Mouse (Mus musculus) neural tube, embryonic 15.5 days (tissue): ENCODE data around the gene Gm36210. TPM values are rescaled to one million over a fixed set of nuclear protein-coding genes. Genes with fewer than 3 reads are reported as not detected.

Experiments used
- ATAC-seq: fragments of 200-750 bp; cut with Nextera tagmentation; 2 replicates; pipeline ENCODE4 v1.8.0; 2017; ENCODE audit warnings: mild to moderate bottlenecking, moderate TSS enrichment, moderate library complexity; ENCODE audit not compliant: low FRiP score
- H3K27ac ChIP-seq: fragments of 300-500 bp; sonication (generic); replicated peaks from 2 replicates; pipeline ENCODE4 v1.5.1; 2015; ENCODE audit warnings: mild to moderate bottlenecking, inconsistent platforms
- H3K27me3 ChIP-seq: fragments of 300-500 bp; sonication (generic); replicated peaks from 2 replicates; pipeline ENCODE4 v1.6.1; 2015; ENCODE audit warnings: inconsistent platforms
- H3K36me3 ChIP-seq: fragments of 300-500 bp; sonication (generic); 2 replicates; pipeline ENCODE4 v1.6.1; 2015; ENCODE audit warnings: inconsistent platforms
- H3K4me1 ChIP-seq: fragments of 300-500 bp; sonication (generic); 2 replicates; pipeline ENCODE4 v1.6.1; 2015; ENCODE audit warnings: inconsistent platforms
- H3K4me2 ChIP-seq: fragments of 300-500 bp; sonication (generic); 2 replicates; pipeline ENCODE4 v1.6.1; 2015; ENCODE audit warnings: inconsistent platforms, mild to moderate bottlenecking, moderate library complexity
- H3K4me3 ChIP-seq: fragments of 300-500 bp; sonication (generic); replicated peaks from 2 replicates; pipeline ENCODE4 v1.5.1; 2015; ENCODE audit warnings: mild to moderate bottlenecking, inconsistent platforms
- H3K9ac ChIP-seq: fragments of 300-500 bp; sonication (generic); replicated peaks from 2 replicates; pipeline ENCODE4 v1.6.1; 2015; ENCODE audit warnings: mild to moderate bottlenecking, inconsistent platforms
- H3K9me3 ChIP-seq: fragments of 300-500 bp; sonication (generic); replicated peaks from 2 replicates; pipeline ENCODE4 v1.6.1; 2016; ENCODE audit warnings: inconsistent platforms
- whole genome bisulfite sequencing: fragments of 180-500 bp; shearing (Covaris S2); methylation state at CpG from one replicate; pipeline ENCODE4 v1.1.7; 2015; ENCODE audit warnings: mixed read lengths; 5-methylcytosine and 5-hydroxymethylcytosine counted together
- polyA plus RNA-seq: library from polyadenylated mRNA; unstranded; fragments of >200 nt; fragmentation: Nextera tagmentation; extraction: Ambion mirVana; gene quantifications from 2 replicates; pipeline ENCODE4 v1.2.1, GENCODE M21; 2015

Gm36210 gene
- polyA plus RNA-seq, result 0.23 and 0.37 TPM in 2 replicates

GRCm38 (mm10) chr7:4906466-4906950 is at the start of gene Gm36210:
Gene Gm36210 (minus strand): TSS chr7:4906516.
- H3K4me3 ChIP-seq, result no peak within 1 kb of the TSS
- H3K9me3 ChIP-seq, result no peaks in the 10 kb centered on the region
- no peaks in the 10 kb centered on the region for H3K4me1 ChIP-seq
- no peak within 1 kb of the TSS for H3K4me2 ChIP-seq
- no peak for ATAC-seq
- H3K27ac ChIP-seq, result no peak within 1 kb of the TSS
- H3K36me3 ChIP-seq, result no peaks in the 10 kb centered on the region
- WGBS, result 29% methylated on average over 10 of the region's 10 CpGs
- no peak within 1 kb of the TSS for H3K9ac ChIP-seq
- H3K27me3 ChIP-seq, result no peaks in the 10 kb centered on the region

GRCm38 (mm10) chr7:4953815-4954445 is 47.6 kb upstream of the Gm36210 start:
- no peak overlapping the region for H3K9ac ChIP-seq
- no peaks in the 10 kb centered on the region for H3K4me1 ChIP-seq
- H3K9me3 ChIP-seq, result no peaks in the 10 kb centered on the region
- 34% methylated on average over 10 of the region's 10 CpGs for WGBS
- no peak overlapping the region for H3K4me2 ChIP-seq
- no peak overlapping the region for H3K27ac ChIP-seq
- H3K4me3 ChIP-seq, result no peak overlapping the region
- no peaks in the 10 kb centered on the region for H3K36me3 ChIP-seq
- no peak for ATAC-seq
- no peaks in the 10 kb centered on the region for H3K27me3 ChIP-seq

- no peaks in the 10 kb centered on the region for H3K27me3 ChIP-seq
- H3K4me1 ChIP-seq, result no peaks in the 10 kb centered on the region
- no peak overlapping the region for H3K27ac ChIP-seq
- no peaks in the 10 kb centered on the region for H3K9me3 ChIP-seq
- no peak overlapping the region for H3K9ac ChIP-seq
- no peak overlapping the region for H3K4me3 ChIP-seq
- no peak overlapping the region for H3K4me2 ChIP-seq
- 90% methylated on average over 19 of the region's 19 CpGs for WGBS
- ATAC-seq, result no peak
- no peaks in the 10 kb centered on the region for H3K36me3 ChIP-seq
Observed at GRCm38 (mm10) chr7:4950561-4951342, 44.4 kb upstream of the Gm36210 start.

- Histone ChIP-seq H3K4me2 (no peak overlapping the region), H3K36me3 (no peaks in the 10 kb centered on the region), H3K27me3 (no peaks in the 10 kb centered on the region), H3K4me3 (no peak overlapping the region), H3K4me1 (peaks cover 3% of the 10 kb centered on the region; the same call in 1 of the 2 replicates), H3K9ac (no peak overlapping the region), H3K9me3 (no peaks in the 10 kb centered on the region), H3K27ac (no peak overlapping the region)
- 90% methylated on average over 6 of the region's 6 CpGs for WGBS
- no peak for ATAC-seq
Observed at GRCm38 (mm10) chr7:4948386-4948785, 42.1 kb upstream of the Gm36210 start.

GRCm38 (mm10) chr7:4947855-4948254 is 41.5 kb upstream of the Gm36210 start:
- no peaks in the 10 kb centered on the region for H3K9me3 ChIP-seq
- H3K9ac ChIP-seq, result no peak overlapping the region
- no peak overlapping the region for H3K27ac ChIP-seq
- H3K4me3 ChIP-seq, result no peak overlapping the region
- H3K27me3 ChIP-seq, result no peaks in the 10 kb centered on the region
- WGBS, result 61% methylated on average over 2 of the region's 2 CpGs
- H3K4me1 ChIP-seq, result peaks cover 6% of the 10 kb centered on the region; the same call in 1 of the 2 replicates
- ATAC-seq, result no peak
- H3K36me3 ChIP-seq, result no peaks in the 10 kb centered on the region
- H3K4me2 ChIP-seq, result no peak overlapping the region

GRCm38 (mm10) chr7:4943223-4943815 is 37.0 kb upstream of the Gm36210 start:
- Histone ChIP-seq H3K36me3 (no peaks in the 10 kb centered on the region), H3K9ac (0 out of 2 replicates have a peak overlapping the region, but pooled peaks have one; percentile 20), H3K9me3 (no peaks in the 10 kb centered on the region), H3K4me2 (peak overlapping the region; percentile 57), H3K27me3 (no peaks in the 10 kb centered on the region), H3K27ac (no peak overlapping the region), H3K4me1 (peaks cover 6% of the 10 kb centered on the region; the same call in 1 of the 2 replicates), H3K4me3 (peak overlapping the region; percentile 37)
- peak; percentile 76 for ATAC-seq
- 22% methylated on average over 15 of the region's 15 CpGs for WGBS

- no peaks in the 10 kb centered on the region for H3K9me3 ChIP-seq
- no peak overlapping the region for H3K27ac ChIP-seq
- no peak for ATAC-seq
- no peak overlapping the region for H3K9ac ChIP-seq
- 56% methylated on average over 5 of the region's 5 CpGs for WGBS
- no peak overlapping the region for H3K4me2 ChIP-seq
- H3K36me3 ChIP-seq, result no peaks in the 10 kb centered on the region
- H3K4me1 ChIP-seq, result peaks cover 6% of the 10 kb centered on the region; the same call in 1 of the 2 replicates
- no peaks in the 10 kb centered on the region for H3K27me3 ChIP-seq
- no peak overlapping the region for H3K4me3 ChIP-seq
Observed at GRCm38 (mm10) chr7:4942673-4943072, 36.4 kb upstream of the Gm36210 start.

GRCm38 (mm10) chr7:4940068-4940479 is 33.8 kb upstream of the Gm36210 start:
- H3K27me3 ChIP-seq, result no peaks in the 10 kb centered on the region
- H3K9me3 ChIP-seq, result no peaks in the 10 kb centered on the region
- peaks cover 6% of the 10 kb centered on the region; the same call in 1 of the 2 replicates for H3K4me1 ChIP-seq
- WGBS, result 16% methylated on average over 9 of the region's 9 CpGs
- H3K36me3 ChIP-seq, result no peaks in the 10 kb centered on the region
- no peak overlapping the region for H3K4me2 ChIP-seq
- no peak overlapping the region for H3K27ac ChIP-seq
- H3K9ac ChIP-seq, result no peak overlapping the region
- ATAC-seq, result peak; percentile 64
- no peak overlapping the region for H3K4me3 ChIP-seq

GRCm38 (mm10) chr7:4938456-4938855 is 32.1 kb upstream of the Gm36210 start:
- H3K9ac ChIP-seq, result no peak overlapping the region
- no peaks in the 10 kb centered on the region for H3K27me3 ChIP-seq
- ATAC-seq, result no peak
- H3K4me1 ChIP-seq, result peaks cover 4% of the 10 kb centered on the region; the same call in 1 of the 2 replicates
- no peak overlapping the region for H3K4me2 ChIP-seq
- WGBS, result 36% methylated on average over 2 of the region's 2 CpGs
- H3K36me3 ChIP-seq, result no peaks in the 10 kb centered on the region
- no peak overlapping the region for H3K27ac ChIP-seq
- H3K4me3 ChIP-seq, result no peak overlapping the region
- no peaks in the 10 kb centered on the region for H3K9me3 ChIP-seq

GRCm38 (mm10) chr7:4937392-4937791 is 31.1 kb upstream of the Gm36210 start:
- ATAC-seq, result no peak
- H3K27ac ChIP-seq, result no peak overlapping the region
- no peaks in the 10 kb centered on the region for H3K4me1 ChIP-seq
- H3K4me2 ChIP-seq, result no peak overlapping the region
- no peaks in the 10 kb centered on the region for H3K36me3 ChIP-seq
- no peak overlapping the region for H3K9ac ChIP-seq
- no peaks in the 10 kb centered on the region for H3K27me3 ChIP-seq
- WGBS, result 79% methylated on average over 11 of the region's 11 CpGs
- no peak overlapping the region for H3K4me3 ChIP-seq
- no peaks in the 10 kb centered on the region for H3K9me3 ChIP-seq

GRCm38 (mm10) chr7:4936832-4937231 is 30.5 kb upstream of the Gm36210 start:
- H3K9ac ChIP-seq, result no peak overlapping the region
- ATAC-seq, result no peak
- no peaks in the 10 kb centered on the region for H3K27me3 ChIP-seq
- H3K9me3 ChIP-seq, result no peaks in the 10 kb centered on the region
- no peaks in the 10 kb centered on the region for H3K4me1 ChIP-seq
- 81% methylated on average over 10 of the region's 10 CpGs for WGBS
- H3K36me3 ChIP-seq, result no peaks in the 10 kb centered on the region
- no peak overlapping the region for H3K27ac ChIP-seq
- H3K4me2 ChIP-seq, result no peak overlapping the region
- H3K4me3 ChIP-seq, result no peak overlapping the region
